Mouse (Mus musculus) kidney, adult 2 months (tissue): Measurements from ENCODE around the gene Arhgap6.

Experiments used
- CTCF ChIP-seq: fragments of 200-500 bp; conservative IDR thresholded peaks from 2 replicates; pipeline ENCODE4 v1.5.1; 2011; ENCODE audit warnings: low read depth, mild to moderate bottlenecking, control low read depth, low read length, moderate library complexity, mixed read lengths; ENCODE audit not compliant: insufficient read depth, insufficient read length
- POLR2A ChIP-seq: fragments of 200-500 bp; IDR thresholded peaks from one replicate; pipeline ENCODE4 v1.6.1; 2011; ENCODE audit warnings: low read depth, low read length, control low read depth

DNA sequence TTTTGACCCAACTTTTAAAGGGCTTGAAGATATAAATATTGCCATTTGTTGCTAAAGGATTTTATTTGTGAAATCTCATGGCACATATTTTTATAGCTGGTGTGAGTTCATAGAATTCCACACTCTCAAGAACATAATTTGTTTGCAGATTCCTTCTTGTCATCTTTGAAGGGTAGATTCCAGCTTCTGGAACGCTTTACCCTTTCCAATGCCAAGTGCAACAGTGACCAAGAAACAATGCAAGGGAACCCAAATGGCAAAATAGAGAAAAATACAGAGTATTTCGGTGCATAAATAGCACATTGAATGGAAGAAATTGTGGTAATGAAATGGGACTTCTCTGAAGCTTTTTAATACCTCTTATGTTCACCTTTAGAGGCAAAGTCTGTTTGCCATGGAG, 294.3 kb downstream of the Arhgap6 start:
- TF ChIP-seq CTCF (no peak), POLR2A (no peak)
